Mouse (Mus musculus) thymus, adult 2 months (tissue): ENCODE results near the gene Rpl15.

Experiments used
- CTCF ChIP-seq: fragments of 200-500 bp; IDR thresholded peaks from 2 replicates; pipeline ENCODE4 v1.5.1; 2012; ENCODE audit warnings: mild to moderate bottlenecking, control low read depth, low read length, moderate library complexity, borderline replicate concordance; ENCODE audit not compliant: control insufficient read depth, poor library complexity, insufficient read depth; ENCODE audit errors: extremely low read depth
- POLR2A ChIP-seq: fragments of 200-500 bp; IDR thresholded peaks from 2 replicates; pipeline ENCODE4 v1.6.1; 2012; ENCODE audit warnings: mild to moderate bottlenecking, low read length, control low read depth, moderate library complexity; ENCODE audit not compliant: control insufficient read depth, poor library complexity, insufficient read depth; ENCODE audit errors: extremely low read depth

GRCm38 (mm10) chr14:18304165-18304564, 33.0 kb upstream of the Rpl15 start:
- TF ChIP-seq CTCF (no peak), POLR2A (no peak)
